Mouse (Mus musculus): Measurements from ENCODE around the gene Grik5.

- TF ChIP-seq CTCF (IDR thresholded peaks at IDR 0.05; ENCODE audit: borderline replicate concordance, extremely low read depth, insufficient read depth, insufficient read length): no peak
- no peak for TF ChIP-seq POLR2A (IDR thresholded peaks at IDR 0.05; ENCODE audit: borderline replicate concordance, extremely low read depth, insufficient read depth, insufficient read length, poor library complexity, severe bottlenecking)
Observed at GRCm38 (mm10) chr7:25106790-25107502, 34.8 kb upstream of the Grik5 start.

All from brain, embryonic 14.5 days (tissue).